Mouse (Mus musculus) regulatory T cell (primary cell): ENCODE data around the gene Cd5l.
"Not testable (repeated sequence)": the region's sequence is repeated elsewhere in the genome, so short reads cannot be mapped to it uniquely, and the experiment has no call there.

ENCODE experiments used
- in situ Hi-C: fragments of 300-600 bp; cut with MboI, MseI; formaldehyde crosslinking; loops from one replicate; pipeline ENCODE4 v1.15.1; 2025; ENCODE audit warnings: high pct_unique_total_duplicates

The Cd5l gene

DNA sequence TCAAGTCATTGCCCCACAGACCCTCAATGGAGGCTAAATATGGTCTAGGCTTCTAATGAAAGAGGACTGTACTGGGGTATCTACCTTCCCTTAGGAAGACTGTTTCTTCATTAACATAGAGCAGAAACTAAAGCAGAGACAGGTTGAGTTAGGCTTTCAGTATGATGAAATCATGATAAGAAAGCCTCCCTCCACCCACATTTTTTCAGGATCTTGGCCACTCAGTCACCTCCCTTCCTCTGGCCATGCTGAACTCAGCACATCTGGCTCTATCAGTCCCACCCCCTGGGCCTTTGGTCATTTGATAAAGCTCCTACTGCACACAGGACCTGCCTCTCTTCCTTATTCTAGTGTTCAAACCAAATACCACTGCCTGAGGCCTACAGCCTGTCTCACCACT lies at the start of gene Cd5l:
TSS of gene Cd5l (plus strand) at position 301 of the 400 bp plus-strand sequence.
- in situ Hi-C loops: no loop called here

DNA sequence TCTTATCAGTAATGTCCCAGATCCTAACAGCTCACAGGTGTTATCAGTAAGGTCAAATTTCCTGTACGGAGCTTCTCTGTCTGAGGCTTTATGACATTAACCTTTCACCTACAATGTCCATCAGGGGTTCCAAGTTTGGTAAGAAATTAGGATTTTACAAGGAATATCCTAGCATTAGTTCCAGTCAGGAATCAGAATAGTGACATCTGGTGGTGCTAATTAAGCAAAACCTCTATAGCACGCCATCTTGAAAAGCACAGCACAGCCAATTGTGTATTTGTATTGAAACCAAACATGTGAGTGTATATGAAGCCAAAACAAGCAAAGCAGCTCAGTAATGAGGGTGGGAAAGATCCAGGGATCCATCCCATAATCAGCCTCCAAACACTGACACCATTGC lies 47.8 kb upstream of the Cd5l start:
- in situ Hi-C loops: no loop called here

DNA sequence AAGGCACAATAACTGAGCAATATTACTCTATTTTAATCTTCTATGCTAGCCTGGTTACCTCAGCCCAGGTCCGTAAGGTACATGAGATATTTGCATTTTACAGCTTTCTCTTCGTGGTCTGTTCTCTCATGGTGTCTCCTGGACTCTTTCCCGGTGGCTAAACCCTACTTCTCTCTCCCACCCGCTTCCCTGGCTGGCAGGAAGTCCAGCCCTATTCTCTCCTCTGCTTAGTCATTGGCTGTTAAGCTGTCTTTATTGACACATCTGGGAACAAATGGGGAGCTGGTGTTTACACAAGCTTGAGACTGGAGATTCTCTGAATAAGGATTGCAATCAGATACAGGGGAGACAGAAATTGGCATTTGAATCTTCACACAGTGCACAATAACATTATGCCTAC lies 35.1 kb upstream of the Cd5l start:
- in situ Hi-C loops: loop anchor here (5.0 kb wide), 1 partner anchor 240 kb away; no protein-coding TSS in a partner anchor

DNA sequence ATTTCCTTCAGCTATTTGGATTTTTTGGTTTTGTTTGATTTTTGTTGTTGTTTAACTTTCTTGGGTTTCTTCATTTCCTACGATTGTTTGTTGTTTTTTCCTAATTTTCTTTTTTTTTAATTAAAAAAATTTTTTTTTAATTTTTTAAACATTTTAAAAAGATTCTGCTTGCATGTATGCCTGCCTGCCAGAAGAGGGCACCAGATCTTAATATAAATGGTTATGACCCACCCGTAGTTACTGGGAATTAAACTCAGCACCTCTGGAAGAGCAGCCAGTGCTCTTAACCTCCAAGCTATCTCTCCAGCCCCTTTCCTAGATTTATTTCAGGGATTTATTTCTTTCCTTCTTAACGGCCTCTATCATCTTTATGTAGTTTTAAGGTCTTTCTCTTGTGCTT lies 33.9 kb upstream of the Cd5l start:
- in situ Hi-C loops: loop anchor here (5.0 kb wide), 1 partner anchor 239 kb away; no protein-coding TSS in a partner anchor

DNA sequence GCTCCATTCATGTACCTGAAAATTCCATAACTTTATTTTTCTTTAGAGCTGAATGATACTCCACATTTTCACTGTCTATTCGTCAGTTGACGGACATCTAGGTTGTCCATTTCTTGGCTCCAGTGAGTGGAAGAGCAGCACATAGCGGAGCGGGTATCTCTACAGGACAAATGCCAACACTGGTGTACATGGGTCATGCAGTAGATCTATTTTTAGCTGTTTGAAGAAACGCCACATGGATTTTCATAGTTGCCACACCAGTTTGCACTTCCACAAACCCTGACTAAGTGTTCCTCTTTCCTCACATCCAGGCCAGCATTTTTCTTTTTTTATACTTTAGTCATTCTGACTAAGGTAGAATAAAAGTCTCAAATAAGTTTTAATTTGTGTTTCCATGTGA lies 19.8 kb upstream of the Cd5l start:
- in situ Hi-C loops: no loop called here

DNA sequence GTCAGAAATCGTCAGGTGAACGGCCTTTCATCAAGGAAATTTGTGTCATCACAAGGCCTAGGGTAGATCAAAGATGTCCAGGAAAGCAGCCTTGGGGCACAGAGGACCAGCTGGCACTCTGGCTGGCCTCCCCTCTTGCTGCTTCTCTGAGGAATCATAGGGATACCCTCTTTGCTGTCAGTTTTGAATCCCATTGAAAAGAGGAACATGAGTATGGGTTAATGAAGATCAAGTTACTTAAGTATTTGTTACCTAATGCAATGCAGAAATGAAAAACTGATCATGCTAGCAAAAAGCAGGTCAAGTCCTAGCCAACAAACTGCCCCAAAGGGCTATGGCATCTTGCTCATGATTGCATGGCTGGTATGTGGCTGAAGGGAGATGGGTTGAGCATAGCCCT lies 6.7 kb upstream of the Cd5l start:
- in situ Hi-C loops: not testable (repeated sequence)

DNA sequence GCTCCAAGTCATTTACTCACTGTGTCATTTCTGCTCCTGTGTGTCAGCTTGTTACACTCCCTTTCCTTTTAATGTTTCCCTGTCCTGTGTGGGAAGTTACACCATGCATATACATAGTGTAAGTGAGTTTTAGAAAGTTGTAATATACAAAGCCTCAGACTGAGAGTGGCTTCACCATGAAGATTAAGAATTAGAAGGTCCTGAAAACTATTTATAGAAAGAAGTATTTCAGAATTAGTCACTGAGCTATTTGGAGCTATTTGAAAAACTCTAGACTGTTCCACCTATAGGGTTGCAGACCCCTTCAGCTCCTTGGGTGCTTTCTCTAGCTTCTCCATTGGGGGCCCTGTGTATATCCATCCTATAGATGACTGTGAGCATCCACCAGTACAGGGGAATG lies 1.5 kb downstream of the Cd5l start:
- in situ Hi-C loops: no loop called here

DNA sequence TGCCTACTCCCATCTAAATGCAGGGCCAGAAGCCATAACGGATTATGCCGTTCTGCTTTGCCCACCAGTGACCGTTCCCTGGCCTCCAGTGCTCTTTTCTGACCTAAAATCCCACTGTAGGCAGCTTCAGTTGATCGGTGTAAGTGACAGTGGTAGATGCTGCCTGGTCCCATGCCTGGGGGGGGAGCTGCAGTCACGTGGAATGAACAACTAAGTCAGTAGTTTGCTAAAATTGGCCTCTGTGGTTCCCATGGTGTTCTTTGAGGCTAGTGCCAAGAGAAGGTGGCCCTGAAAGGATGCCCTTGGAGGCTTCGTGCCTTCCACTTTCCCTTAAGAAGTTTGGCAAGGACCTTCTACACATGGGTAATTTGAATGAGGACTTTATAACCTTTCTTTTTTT lies 2.8 kb downstream of the Cd5l start:
- in situ Hi-C loops: no loop called here

DNA sequence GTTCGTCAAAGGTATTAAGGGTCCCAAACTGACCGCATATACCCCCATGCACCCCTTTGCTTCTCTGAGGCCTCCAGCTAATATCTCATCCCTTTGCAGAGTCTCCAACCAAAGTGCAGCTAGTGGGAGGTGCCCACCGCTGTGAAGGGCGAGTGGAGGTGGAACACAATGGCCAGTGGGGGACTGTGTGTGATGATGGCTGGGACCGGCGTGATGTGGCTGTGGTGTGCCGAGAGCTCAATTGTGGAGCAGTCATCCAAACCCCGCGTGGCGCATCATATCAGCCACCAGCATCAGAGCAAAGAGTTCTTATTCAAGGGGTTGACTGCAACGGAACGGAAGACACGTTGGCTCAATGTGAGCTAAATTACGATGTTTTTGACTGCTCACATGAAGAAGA lies 8.0 kb downstream of the Cd5l start:
- in situ Hi-C loops: no loop called here

DNA sequence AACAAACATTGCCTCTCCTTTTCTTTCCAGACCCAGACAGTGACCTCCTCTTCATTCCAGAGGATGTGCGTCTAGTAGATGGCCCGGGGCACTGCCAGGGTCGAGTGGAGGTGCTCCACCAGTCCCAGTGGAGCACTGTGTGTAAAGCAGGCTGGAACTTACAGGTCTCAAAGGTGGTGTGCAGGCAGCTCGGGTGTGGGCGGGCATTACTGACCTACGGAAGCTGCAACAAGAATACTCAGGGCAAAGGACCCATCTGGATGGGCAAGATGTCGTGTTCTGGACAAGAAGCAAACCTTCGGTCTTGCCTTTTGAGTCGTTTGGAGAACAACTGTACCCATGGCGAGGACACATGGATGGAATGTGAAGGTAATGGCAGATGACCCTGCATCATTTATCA lies 9.8 kb downstream of the Cd5l start:
- in situ Hi-C loops: no loop called here

DNA sequence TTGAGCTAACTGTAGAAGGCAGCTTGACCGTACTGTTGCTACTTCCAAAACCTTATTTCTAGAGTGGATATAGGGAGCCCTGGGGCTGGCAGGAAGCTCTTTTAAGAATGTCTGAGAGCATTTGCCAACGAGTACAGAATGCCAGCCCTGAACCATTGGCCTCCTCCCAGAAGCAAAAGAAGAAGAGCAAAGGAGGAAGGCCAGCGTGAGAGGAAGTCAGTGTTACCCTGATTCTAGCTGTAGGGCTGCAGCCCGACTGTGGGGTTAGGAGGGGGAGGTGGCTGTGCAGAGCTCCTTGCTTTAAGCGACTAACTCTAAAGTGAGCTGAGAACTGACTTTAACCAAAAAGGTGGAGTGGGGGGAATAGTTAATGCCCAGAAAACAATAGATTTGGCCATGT lies 11.5 kb downstream of the Cd5l start:
- in situ Hi-C loops: no loop called here

DNA sequence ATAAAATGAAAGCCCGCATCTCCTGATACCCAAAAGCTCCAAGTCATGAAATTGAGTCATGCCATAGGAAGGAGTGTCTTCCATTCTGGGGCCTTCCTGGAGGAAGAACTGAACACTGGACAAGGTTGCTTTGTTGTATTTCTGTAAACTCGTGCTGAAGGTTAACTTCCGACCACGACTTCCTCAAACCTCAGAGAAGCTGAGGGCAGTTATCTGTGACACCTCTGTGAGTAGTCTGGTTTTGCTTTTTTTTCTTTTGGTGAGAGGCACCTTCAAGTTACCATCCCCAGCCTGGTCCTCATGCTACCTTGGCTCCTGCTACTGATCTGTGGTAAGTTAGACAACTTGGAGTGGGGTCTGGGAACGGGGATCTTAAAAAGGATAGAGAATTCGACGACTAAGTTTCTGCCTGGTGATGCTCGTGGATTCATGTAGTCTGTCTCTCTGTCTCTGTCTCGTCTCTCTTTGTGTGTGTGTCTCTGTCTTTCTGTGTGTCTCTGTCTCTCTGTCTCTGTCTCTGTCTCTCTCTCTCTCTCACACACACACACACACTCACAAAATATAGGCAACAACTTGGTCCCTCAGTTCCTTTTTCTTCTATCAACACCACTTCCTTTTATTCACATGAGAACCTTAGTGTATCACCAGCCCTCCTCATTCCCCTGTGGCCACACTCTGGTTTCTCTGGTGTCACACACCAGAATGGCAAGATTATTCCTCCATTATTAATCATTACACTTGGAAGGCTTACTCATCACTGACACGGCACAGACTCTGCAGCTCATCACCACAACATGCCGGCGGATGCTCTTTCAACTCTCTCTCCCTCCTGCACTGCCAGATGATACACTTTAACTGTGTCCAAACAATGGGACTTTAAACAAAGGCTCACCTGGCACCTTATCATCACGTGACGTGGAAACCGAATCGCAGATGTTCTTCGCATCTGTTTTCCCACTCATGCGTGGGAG lies 18.8 kb downstream of the Cd5l start, which contains the start of gene Fcrl1:
TSS of gene Fcrl1 (plus strand) at position 193 of the 971 bp plus-strand sequence.
- in situ Hi-C loops: no loop called here

DNA sequence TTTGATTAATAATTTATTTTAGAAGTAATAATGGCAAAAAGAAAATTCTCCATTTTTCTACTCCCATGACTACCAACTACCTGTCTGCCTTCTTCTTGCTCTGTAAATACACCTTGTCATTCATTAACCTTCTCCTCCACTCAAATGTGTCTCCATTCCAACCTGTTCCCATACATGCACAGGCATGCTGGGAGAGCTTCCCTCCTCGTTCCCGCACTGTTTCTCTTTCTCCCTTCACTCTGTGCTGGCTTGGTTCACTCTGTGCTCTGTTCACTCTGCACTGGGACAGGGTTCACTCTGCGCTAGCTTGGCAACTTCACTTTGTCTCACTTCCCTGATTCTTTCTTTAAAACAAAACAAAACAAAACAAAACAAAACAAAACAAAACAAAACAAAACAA lies 19.5 kb downstream of the Cd5l start:
- in situ Hi-C loops: no loop called here

DNA sequence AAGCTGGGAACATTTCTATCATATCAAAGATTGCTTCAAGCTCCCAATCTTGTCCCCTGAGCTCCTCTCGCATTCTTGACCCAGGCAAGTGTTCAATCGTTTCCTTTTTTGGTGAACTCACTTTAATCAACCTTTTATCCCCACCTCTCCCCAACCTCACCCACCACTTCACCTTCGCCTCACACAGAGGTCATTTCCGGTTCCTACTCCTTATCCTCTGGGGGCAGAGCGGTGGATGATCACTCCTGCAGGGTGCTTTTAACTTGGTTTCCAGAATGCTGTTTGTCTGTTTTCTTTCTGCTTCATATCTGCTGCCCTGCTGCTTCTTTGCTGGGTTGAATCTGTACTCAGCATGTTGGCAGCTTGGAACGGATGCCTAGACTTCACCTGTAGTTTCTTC lies 20.0 kb downstream of the Cd5l start:
- in situ Hi-C loops: no loop called here

DNA sequence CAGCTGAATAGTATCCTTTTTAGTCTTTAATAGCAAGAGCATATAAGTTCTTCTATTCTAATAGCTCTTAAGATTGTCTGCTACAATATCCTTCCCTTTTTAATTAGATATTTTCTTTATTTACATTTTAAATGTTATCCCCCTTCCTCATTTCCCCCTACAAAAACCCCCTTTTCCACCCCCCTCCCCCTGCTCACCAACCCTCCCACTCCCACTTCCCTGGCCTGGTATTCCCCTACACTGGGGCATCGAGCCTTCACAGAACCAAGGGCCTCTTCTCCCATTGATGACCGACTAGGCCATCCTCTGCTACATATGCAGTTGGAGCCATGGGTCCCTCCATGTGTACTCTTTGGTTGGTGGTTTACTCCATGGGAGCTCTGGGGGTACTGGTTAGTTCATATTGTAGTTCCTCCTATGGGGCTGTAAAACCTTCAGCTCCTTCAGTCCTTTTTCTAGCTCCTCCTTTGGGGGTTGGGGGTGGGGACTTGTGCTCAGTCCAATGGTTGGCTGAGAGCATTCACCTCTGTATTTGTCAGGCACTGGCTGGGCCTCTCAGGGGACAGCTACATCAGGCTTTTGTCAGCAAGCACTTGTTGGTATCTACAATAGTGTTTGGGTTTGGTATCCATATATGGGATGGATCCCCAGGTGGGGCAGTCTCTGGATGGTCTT lies 22.1 kb downstream of the Cd5l start:
- in situ Hi-C loops: not testable (repeated sequence)

DNA sequence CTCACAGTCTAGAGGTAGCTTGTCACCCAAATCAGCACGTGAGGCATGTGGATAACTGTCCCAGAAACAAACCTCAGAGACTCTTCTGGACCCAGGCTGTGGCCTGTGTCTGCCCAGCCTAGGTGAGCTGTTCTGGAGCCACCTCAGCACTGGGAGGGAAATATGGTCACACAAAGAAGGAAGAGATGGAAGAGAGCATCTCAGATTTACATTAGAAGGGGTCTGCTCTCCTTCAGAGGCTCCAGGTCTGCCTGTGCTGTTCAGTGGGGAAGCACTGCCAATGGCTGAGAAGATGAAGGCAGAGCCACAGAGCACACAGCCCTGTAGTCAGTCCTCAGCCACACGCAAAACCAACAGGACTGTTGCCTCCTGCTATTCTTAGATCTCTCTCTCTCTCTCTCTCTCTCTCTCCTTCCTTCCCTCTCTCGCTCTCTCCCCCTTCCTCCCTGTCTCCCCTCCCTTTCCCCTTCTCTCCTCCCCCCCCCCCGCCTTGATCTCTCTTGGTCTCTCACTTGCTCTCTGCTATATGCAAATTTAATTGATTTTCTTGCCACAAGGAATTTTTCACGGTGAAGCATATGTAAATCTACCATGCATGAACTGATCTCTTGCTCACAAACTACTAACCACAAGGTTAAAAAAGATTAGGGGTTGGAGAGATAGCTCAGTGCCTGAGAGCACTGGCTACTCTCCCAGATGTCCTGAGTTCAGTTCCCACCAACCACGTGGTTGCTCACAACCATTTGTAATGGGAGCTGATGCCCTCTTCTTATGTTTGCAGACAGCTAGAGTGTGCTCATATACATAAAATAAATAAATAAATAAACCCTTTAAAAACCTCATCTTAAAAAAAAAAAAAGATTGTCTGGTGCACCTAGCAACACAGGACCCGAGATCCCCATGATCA lies 24.4 kb downstream of the Cd5l start:
- in situ Hi-C loops: no loop called here

DNA sequence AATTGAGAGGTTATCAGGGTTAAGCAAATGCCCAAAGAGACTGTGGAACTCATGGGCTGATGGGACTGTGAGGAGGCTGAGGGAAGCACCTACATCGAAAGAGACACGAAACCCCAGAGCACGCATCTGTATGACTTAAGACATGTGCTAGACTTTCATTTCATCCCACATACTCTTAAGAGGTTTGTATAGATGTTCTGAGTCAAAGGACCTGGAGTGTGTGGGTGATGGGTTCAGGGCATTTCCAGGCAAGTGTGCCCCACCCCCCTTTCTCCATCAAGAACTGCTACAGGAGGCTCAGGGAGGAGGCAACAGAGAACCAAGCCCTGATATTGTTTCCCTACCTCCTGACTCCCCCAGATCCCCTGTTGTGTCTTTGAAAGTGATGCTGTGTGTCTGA lies 25.6 kb downstream of the Cd5l start:
- in situ Hi-C loops: no loop called here

DNA sequence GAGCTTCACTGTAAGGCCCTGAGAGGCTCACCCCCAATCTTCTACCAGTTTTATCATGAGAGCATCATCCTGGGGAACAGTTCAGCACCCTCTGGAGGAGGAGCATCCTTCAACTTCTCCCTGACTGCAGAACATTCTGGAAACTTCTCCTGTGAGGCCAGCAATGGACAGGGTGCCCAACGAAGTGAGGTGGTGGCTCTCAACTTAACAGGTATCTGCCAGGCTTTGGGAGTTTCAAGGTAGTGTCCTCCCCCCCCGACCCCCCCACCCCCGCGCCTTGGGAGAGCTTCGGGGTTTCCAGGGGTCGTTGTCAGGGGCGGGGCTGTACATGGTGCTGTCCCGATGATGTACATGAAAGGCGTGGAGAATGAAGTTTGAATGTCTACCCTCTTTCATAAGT lies 27.4 kb downstream of the Cd5l start:
- in situ Hi-C loops: no loop called here

DNA sequence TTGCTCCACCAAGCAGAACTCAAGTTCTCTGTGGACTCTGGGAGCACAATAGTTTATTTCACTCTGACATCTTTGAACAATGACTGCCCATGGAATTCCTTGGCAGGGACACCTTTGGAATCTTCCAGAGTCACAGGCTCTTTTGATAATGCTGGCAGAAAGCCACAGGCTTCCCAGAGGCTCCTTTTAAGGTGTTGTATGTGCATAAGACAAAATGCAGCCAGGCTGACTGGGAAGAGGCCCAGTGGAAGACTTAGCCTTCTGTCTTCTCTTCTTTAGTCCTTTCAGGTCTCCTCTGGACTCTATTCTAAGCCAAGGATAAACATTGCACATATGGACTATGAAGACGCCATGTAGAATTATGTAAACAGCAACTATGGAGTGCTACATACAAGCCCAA lies 33.3 kb downstream of the Cd5l start:
- in situ Hi-C loops: no loop called here

DNA sequence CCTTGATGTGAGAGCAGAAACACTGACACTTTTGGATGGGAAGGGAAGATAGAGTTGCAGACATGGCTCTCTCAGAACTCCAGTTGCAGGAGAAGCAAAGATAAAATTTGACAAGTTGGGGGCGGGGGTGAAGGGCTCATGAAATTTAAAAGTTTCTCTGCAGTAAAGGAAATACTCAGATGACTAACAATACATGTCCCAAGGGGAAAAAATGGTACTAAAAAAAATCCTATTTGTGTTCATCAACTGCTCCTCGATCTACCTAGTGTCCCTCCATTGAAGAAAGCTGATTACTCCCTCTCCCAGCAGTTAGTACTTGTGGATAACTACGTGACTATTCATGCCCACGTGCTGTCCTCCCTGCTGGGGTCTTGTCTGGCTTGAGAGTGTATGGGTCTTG lies 41.1 kb downstream of the Cd5l start:
- in situ Hi-C loops: no loop called here

DNA sequence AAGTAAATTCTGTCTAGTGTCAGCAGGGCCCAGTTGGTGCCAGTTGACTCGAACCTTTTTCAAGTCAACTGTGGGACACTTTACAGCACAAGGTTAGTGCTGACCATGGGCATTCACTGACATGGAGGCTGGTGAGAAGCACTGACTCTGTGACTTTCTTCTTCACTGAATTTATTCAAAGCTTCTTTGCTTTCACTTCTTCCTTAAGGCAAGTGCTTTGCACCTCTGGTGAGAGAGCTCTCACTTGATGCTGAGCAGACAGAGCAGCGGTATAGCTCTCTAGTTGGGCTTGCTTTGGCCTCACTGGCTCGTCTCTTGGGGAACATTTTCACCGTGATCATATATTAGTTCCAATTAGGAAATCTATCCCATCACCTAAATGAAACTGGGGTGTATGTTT lies 42.2 kb downstream of the Cd5l start:
- in situ Hi-C loops: loop anchor here (5.0 kb wide), 1 partner anchor 68 kb away; no protein-coding TSS in a partner anchor

DNA sequence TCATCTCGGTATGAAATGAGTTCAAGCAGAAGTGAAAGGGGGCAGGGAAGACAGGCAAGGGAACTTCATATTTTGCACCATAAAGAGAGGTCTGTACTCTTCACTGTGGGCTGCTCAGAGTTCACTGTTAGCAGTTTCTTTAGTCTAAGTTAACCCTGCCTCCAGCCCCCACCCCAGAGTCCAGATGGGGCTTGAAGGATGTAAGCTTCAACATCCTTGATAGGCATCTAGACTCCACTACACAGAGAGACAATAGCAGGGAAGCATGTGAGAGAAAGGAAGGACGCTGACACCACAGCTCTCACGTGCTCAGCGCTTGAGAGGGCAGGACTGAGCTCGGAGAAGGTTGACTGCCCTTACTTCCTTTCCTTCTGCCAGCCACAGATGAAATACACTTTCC lies 43.6 kb downstream of the Cd5l start:
- in situ Hi-C loops: loop anchor here (5.0 kb wide), 1 partner anchor 69 kb away; no protein-coding TSS in a partner anchor
